Mouse (Mus musculus) T-helper 2 cell (primary cell): ENCODE results near the gene Ppcdc.

ENCODE experiments used
- in situ Hi-C: fragments of 300-600 bp; cut with MboI, MseI; formaldehyde crosslinking; loops from one replicate; pipeline ENCODE4 v1.15.1; 2025; ENCODE audit warnings: high pct_unique_total_duplicates

Gene Ppcdc

DNA sequence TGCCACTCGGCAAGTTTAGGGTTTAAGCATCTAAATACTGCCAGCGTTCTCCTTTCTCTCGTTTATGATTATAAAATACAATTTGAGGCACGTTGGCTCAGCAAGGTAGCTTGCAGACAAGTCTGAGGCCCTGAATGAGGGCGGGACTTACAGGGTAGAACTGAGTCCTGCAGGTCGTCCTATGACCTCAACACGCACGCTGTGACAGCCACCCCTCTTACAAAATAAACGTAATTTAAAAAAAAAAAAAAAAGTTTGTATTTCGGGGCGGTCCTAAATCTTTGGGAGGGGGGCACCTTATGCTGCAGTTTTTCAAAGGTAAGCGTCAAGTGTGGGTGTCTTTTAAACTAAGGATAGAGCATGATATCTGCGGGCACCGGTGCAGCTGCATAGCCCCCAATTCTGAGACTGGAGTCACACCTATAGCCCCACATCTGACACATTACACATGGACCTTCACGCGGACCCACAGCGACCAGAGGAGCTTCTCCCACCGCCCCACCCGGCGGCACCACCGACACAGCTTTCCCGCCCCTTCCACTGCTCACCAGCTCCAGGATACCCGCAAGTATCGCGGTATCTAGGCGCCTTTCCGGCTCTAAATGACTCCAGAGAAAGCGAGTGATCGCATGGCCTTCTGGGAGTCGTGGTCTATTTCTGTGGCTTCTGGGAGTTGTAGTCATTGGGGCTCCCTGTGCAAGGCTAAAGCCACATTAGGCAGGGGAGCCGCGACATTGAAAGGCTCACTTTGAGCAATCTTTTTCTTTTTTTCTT is at the start of gene Ppcdc:
Gene Ppcdc, minus strand, starts transcription at position 603 of the 774 bp plus-strand sequence.
- in situ Hi-C loops, result loop anchor here (5.0 kb wide), 1 partner anchor 177 kb away; the partner anchor contains the start of gene 1700017B05Rik

DNA sequence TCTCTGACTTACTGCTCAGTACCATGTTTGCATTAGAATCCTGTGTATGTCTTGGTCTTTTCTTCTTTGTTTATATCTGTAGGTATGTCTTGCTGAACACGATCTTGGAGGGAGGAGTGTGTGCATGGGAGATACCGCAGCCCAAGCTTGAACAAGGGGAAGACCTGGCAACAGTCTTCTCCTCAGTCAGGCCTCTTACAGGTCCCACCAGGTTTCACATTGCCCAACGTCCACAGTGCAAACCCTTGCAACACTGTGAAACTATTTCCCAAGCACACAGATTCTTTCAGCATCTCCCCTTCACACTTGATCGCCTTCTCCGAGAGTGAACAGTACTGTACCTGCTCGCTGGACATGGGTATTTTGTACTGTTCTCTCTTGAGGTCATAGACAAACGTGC is 47.9 kb upstream of the Ppcdc start:
- in situ Hi-C loops, result no loop called here

DNA sequence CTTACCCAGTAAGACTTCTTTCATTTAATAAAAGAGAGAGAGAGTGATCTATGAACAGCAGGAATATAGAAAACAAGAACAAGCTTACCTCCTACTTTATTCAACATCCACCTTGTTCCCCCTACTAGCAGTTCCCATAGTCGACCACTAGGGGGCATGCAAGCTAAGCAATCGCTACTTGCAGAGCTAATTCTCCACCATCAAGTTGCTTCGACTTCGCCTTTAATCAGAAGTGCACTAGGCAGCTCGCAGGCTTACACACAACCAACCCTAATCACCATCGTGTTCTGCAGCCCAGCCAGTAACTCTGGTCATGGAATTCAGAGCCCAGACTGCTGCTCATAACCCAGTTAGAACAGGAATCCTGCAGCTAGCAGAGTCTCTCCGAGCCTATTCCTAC is 45.9 kb upstream of the Ppcdc start:
- in situ Hi-C loops, result no loop called here

DNA sequence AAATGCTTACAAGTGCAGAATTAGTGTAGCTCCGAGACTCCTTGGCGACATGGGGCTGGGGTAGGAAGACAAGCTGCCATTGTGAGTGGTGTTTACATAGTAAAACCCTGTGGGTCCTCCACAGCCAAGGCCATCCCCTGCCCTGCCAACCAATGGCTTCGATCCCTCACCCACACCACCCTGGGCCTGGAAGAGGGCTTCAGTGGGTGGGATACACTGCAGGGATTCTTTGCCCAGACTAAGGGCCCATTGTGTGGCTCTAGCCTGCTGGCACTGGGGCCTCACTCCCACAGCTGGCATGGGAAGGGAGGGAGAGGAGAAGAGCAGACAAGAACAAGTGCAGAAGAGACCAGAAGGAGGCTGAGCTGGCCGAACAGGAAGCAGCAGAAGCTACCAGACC is 29.0 kb upstream of the Ppcdc start:
- in situ Hi-C loops, result no loop called here

DNA sequence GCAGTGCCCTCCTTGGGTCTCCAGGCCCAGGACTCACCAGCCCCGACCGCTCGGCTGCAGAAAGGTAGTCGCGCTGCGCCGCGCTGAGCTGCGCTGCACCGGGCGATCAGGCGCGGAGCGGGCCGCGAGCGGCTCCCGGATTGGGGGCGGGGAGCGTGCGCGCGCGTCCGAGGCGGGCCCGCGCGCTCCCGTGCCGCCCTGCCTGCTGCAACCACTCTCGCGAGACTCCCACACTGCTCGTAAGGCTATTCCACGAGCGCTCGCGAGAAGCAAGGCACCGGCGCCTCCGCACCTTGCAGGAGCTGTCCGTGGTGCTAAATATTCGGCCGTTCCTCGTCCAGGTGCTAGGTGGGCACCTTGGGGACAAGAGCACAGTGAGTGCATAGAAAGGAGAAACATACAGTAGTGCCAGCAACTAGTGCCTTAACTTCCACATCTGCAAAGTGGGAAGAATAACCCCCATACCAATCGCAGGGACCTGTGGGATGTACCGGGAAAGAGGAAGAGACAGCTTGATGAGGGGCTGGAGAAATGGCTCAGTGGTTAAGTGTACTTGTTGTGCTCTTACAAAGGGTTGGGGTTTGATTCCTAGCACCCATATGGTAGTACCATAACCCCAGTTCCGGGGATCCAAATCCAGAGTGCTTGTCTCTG is 28.1 kb upstream of the Ppcdc start, which contains the start of gene Scamp5:
Gene Scamp5, minus strand, starts transcription at position 165 of the 654 bp plus-strand sequence.
- in situ Hi-C loops, result no loop called here

DNA sequence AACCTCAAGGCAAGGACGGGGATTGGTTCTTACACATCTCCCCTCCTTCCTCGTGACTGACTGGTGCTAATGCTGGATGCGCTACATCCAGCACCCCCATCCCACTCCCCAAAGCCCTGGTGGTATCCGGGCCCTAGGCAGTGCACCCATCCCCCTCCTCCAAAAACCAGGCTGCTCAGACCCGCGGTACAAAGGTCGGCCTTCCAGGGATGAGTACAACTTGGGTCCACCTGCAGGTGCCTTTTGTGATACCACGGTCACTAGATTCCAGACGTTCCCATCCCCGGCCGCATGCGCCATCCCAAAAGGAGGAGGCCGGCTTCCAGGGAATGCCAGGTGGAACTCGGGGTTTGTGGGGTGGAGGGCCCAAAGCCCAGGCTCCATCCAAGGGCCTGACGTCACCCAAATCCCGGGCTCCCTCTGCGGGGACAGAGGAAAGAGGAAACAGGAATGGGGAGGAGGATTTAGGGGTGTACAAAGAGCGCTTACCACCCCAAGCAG is 27.4 kb upstream of the Ppcdc start:
- in situ Hi-C loops, result no loop called here

DNA sequence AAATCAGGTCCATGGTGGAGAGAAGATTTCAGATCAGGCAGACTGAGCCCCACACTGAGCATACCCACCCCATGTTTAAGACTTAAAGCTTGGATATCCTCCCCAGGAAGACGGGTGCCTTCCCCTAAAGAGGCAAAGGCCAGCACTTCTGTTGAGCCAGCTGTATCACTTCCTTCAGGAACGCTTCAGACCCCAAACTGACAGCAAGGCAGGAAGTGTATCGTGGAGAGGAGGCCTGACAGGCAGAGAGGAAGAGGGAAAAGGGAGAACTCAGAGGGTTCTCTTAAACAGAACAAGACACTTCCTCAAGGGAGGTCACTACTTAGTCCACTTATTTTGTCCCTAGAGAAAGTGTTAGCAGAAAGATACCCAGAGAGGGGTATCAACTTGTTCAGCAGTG is 26.2 kb upstream of the Ppcdc start:
- in situ Hi-C loops, result no loop called here

DNA sequence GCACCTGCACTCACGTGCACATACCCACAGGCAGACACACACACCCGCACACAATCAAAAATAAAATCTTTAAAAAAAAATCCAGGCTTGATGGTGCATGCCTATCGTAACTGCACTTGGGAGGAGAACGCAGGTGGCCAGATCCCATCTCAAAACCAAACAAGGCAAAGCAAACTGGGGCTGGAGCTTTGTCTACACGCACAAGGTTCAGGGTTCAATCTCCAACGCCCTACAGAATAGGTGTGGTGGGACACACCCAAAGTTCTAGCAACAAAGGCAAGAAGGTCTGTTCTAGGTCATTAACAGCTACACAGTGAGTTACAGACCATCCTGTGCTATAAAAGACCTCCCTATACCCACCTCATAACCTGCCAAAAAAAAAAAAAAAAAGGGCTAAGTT is 22.9 kb upstream of the Ppcdc start:
- in situ Hi-C loops, result no loop called here

DNA sequence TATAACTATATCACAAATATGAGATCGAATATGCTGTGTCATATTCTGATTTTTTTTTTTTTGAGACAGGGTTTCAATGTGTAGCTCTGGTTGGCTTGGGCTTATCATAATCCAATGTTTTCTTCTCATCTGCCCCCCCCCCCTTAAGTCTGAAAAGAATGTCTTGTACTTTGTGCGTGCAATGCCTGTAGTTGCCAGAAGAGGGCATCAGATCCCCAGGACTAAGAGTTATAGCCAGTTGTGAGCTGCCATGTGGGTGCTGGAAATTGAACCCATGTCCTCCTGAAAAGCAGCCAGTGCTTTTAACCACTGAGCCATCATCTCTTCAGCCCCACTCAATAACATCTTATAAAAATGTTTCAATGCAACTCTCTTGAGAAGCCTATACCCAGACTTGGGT is 19.8 kb upstream of the Ppcdc start:
- in situ Hi-C loops, result no loop called here

DNA sequence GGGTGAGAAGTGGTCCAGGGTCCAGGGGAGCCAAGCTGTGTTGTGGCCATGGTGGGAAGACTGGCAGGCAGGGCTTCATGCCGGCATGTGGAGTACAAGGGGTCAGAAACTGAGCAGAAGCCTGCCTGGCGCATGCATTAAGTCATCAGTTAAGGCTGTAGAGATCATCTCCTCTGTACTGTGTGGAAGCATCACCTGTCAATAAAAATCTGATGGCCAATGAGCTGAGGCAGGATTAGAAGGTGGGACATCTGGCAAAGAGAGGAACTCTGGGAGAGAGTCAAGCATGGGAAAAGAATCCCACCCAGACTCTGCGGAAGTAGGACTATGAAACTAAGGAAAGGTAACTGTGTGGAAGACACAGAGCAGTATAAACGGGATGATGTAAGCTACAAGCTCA is 13.6 kb upstream of the Ppcdc start:
- in situ Hi-C loops, result no loop called here

DNA sequence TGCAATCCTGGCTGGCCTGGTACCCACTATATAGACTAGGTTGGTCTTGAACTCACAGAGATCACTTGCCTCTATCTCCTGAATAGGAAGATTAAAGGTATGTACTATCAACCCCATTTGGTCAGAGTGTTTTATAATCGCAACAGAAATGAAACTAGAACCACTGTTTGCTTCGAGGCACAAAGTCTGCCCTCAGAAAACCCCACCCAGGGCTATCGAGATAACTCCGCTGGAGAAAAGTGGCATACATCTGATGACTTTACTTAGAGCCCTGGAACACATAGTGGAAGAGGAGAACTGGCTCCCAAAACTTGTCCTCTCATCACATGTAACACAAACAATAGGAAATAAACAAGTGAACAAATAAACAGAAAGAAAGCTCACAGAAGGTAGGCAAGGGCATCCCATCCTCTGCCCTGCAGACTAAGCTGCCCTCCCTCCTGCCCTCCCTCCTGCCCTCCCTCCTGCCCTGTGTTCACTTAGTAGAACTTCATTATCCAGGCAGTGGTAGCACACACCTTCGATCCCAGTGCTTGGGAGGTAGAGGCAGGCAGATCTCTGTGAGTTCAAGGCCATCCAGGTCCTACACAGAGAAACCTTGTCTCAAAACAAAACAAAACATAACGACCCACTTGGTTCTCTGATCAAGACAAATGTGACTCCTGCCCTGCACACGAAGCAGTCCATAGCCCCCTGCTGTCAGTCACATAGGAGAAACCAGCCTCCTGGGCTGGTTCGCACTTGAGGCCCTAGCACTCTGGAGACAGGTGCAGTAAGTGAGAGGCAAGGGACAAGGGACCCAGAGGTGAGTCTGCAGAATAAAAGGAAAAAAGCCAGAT is 12.9 kb upstream of the Ppcdc start:
- in situ Hi-C loops, result no loop called here

DNA sequence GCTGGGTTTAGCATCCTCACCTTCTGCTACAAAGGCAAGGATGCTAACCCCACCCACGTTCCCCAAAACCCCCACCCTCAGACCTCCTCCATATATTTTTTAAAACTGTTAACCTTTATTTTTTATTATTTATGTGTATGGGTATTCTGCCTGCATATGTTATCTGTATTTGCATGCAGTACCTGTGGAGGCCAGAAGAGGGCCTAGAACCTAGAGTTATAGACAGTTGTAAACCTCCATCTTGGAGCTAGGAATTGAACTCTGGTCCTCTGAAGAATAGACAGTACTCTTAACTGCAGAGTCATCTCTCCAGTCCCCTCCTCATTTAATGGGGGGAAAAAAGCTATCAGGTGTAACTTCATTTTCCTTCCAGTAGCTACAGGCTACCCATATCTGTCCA is 9.8 kb upstream of the Ppcdc start:
- in situ Hi-C loops, result no loop called here

DNA sequence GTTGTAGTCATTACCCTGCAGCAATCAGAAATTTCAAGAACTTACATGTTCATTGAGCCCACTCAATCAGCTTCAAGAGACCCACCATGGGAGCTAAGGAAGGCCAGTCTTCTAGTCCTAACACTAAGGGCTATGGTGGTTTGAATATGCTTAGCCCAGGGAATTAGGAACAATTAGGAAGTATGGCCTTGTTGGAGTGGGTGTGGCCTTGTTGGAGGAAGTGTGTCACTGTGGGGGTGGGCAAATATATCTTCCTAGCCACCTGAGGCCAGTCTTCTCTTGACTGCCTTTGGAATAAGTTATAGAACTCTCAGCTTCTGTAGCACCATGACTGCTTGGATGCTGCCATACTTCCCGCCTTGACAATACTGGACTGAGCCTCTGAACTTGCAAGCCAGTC is 696 bp upstream of the Ppcdc start:
- in situ Hi-C loops, result no loop called here

DNA sequence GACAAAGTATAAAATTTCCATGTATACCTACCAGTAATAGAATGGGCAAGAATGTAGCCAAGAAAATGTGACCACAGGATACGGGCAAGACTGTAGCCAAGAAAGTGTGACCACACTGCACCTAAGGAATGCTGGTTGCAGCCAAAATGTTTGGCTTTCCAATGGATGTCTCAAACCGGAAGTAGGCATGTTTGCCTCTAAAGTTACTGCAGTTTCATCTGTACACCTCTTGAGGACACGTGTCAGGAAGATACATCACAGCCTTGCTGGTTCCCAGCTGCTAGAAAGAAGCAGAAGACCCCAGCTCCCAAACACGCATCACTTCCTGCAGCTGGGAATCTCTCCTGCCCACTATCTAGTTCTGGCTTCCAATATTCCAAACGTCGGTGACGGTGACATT is 841 bp downstream of the Ppcdc start:
- in situ Hi-C loops, result loop anchor here (5.0 kb wide), 1 partner anchor 177 kb away; the partner anchor contains the start of gene 1700017B05Rik

DNA sequence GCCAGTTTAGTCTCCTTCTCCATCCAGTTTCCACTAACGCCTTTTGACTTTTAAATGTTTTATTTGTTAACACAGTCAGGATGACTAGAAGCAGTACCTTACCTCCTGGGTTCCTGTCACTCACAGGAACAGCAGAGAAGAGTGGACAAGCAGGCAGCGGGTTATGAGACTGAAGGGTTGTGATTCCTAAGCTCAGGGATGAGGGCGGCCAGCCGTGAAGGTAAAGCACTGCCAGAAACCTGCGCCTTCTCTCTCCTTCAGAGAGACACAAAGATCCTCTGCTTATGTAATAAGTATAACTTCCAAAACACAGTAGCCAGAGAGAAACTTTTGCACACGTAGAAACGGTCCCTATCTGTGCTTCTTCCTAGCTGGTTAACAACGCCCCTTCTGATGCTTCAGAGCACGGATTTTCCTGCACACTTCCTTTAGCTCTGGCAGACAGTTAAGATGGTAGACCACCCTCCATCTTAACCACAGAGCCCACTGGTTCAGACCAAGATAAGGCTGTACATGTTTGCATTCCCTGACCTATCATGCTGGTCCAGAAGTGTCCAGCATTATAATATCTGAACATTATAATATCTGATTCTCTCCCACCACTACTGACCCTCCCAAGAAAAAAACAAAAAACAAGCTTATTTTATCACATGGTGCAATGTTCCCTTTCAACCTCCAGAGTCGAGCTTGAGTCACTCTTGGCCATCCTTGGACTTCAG is 1.9 kb downstream of the Ppcdc start:
- in situ Hi-C loops, result loop anchor here (5.0 kb wide), 1 partner anchor 176 kb away; the partner anchor contains the start of gene 1700017B05Rik

DNA sequence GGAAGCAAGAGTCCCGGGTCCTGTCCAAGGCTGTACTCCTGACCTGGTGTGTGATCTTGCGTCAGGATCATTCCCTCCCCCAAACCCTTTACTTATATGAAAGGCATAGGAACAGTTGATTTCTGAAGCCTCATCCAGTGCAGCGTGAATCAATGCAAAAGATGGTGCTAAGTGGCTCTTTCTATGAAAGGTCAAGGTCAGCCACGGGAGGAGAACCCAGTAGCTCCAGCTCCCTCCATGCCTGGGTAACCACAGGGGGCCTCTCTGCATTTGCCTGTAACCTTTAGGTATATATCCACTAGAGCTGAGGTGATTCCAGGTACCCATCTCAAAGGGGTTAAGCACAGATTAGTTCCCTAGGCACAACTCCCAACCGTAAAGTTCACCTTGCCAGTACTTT is 3.8 kb downstream of the Ppcdc start:
- in situ Hi-C loops, result loop anchor here (5.0 kb wide), 1 partner anchor 174 kb away; the partner anchor contains the start of gene 1700017B05Rik

DNA sequence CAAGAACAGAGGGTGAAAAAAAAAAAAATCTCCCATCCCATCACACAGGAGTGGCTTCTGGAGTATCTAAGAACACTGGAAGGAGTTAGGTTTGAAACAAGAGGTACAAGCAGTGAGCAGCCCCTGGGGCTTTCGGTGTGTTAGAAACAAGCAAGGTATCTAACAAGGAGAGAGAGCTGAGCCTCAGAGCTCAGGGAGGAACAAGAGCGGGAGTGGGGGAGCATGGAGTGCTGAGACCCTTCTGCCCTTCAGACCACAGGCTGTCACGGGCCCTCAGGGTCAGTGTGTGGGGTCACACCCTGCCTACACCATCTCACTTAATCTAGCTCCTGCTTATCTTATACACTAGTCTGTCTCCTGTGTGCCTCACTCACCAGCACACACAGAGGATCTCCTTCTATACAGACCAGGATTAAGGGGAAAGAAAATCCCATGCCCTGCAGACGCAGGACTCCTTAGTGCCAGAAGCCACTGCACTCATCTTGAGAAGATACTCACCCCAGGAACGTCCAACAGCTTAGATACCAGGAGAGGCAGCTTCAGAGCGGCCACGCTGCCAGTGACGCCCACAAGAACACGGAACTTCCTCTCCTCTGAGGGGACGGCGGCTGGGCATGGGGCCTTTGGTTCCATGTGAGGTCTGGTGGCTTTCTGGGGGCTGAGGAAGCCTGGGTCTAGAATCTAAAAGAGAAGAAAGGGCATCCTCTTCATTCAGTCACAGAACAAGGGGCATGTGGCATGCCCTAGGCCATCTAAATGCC is 5.3 kb downstream of the Ppcdc start:
- in situ Hi-C loops, result loop anchor here (5.0 kb wide), 1 partner anchor 172 kb away; the partner anchor contains the start of gene 1700017B05Rik

DNA sequence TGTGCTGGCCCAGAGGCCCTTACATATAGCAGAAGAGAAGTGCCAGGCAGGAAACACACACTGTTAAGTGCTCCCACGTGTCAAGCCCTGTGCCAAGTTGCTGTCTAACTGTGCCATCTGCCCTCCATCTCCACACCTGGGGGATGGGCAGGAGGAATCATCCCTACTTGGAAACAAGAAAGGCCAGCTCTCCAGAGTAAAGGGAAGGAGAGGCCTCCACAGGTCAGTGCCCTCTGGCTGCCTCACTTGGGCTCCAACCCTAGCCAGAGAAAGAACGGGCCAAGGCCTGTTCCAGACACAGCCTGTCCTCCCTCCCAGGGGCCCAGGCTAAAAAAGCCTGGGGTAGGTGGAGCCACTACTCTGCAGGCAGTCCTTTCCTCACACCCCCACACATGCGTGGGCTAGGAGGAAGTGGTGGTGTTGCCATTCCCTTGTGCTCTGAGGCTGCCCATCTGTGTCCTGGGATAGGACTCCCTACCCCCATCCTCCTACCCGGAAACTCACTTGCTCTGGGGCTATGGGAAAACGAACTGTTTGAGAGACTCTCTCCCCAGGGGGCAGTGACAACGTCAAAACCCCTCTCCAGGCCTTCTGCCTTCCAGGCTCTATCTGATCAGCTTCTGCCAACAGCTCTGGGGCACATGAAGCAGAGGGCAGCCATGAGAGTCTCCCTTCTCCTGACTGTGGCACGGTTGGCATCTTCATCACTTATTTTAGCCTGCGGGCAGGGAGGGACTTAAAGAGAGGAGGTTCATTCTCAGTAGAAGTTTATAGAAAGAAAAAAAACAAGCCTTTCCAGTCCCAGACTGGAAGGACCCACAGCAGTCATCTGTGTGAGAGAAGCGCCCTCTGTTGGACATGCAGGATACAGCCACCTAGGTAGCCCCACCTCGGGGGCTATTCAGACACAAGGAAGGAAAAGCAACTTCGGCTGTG is 6.6 kb downstream of the Ppcdc start:
- in situ Hi-C loops, result no loop called here

DNA sequence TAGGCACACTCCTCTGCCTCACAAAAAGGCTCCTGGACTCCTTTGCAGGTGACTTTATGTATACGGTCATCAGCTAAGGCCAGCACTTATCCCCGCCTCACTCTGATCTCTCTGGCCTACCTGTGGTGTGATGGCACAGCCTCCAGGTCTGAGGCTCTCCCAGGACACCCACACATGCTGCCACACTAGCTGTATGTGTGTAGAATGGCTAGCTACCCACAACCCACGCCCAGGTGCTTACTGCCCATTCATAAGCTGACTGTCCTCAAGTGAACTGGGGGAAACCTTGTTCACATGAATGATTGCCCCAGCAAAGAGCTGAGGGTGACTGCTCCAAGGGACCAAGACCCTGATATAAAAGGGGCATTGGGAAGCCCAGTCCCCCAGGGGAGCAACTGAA is 7.4 kb downstream of the Ppcdc start:
- in situ Hi-C loops, result no loop called here
